Mouse (Mus musculus): ENCODE results near the gene Gstt3. TPM values are rescaled to one million over a fixed set of nuclear protein-coding genes. Genes with fewer than 3 reads are reported as not detected.

Gstt3 gene
- polyA plus RNA-seq, 1 experiment: 14.0 TPM

DNA sequence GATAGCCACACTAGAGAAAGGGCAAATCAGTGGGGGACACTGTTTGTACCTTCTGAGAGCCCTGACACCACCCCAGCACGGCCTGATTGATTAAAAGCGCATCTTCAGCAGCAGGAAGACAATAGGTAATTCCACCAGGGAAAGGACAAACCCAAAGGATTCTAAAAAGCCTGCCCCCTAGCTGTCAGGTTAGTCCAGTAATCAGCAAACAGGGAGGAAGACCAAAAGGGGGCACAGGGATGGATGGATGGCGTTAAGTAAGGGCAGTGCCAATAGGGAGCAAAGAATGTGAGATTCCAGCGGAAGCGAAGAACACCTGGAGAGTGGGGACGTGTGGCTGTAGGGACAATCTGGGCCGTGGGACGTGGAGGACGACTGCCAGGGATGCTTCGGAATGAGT, 37.4 kb upstream of the Gstt3 start:
- Histone ChIP-seq H3K27ac (ENCODE audit: insufficient read depth, low read length) (no peak overlapping the region), H3K4me1 (ENCODE audit: control insufficient read depth, insufficient read depth, low read length) (no peaks in the 10 kb centered on the region), H3K4me3 (ENCODE audit: insufficient read depth, low read length) (no peak overlapping the region)
- no peak for TF ChIP-seq CTCF (IDR thresholded peaks at IDR 0.05; ENCODE audit: borderline replicate concordance, insufficient read depth, low read length)
- TF ChIP-seq POLR2A (IDR thresholded peaks at IDR 0.05; ENCODE audit: low read depth, low read length): no peak

DNA sequence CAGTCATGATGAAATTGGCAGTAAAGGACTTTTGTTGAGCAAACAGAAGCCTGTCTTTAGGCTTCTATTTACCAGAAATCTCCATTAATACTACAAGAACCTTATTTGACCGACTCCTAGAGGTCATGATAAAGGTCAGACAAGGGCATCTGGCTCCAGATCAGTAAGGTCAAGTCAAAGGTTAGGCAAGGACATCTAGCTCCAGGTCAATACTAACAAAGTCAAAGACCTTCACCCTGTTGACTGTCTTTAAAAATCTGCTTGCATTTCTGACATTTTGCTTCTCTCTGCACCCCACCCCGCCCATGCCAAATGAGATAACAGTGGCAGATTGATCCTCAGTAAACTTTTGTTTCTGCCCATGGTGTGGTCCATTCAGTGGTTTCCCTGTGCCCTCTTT, 23.0 kb upstream of the Gstt3 start:
- TF ChIP-seq CTCF (IDR thresholded peaks at IDR 0.05; ENCODE audit: borderline replicate concordance, insufficient read depth, low read length) (no peak), POLR2A (IDR thresholded peaks at IDR 0.05; ENCODE audit: low read depth, low read length) (no peak)
- Histone ChIP-seq H3K27ac (ENCODE audit: insufficient read depth, low read length) (no peak overlapping the region), H3K4me1 (ENCODE audit: control insufficient read depth, insufficient read depth, low read length) (no peaks in the 10 kb centered on the region), H3K4me3 (ENCODE audit: insufficient read depth, low read length) (no peak overlapping the region)

DNA sequence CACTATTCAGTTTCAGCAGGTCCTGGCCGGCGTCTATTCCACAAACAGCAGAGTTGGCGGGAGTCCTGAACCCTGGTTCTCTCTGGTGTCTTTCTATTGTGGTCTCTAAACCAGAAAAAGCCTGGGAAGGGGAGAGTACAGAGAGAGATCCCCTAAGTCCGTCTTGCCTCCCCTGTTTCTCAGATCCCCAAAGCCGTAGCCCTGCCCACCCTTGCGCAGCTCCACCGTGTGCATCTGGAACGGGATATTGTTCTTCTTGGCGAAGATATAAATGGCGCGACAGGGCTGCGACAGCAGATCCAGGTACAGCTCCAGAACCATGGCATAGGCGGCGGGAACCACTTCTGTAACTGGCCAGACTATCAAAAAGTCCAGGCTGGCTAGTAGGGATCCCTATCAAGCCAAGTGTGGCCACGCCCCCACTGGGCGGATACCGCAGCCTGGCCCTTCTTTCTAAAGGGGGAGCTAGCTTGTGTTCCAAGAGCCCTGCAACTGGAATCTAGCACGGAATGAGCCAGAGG, 17.0 kb upstream of the Gstt3 start, which contains the start of gene Gstt1:
Gene Gstt1 (minus strand): TSS at position 409 of the 521 bp plus-strand sequence.
- TF ChIP-seq CTCF (IDR thresholded peaks at IDR 0.05; ENCODE audit: borderline replicate concordance, insufficient read depth, low read length): no peak
- peak; percentile 47; the same call in 1 of the 2 replicates for TF ChIP-seq POLR2A (IDR thresholded peaks at IDR 0.05; ENCODE audit: low read depth, low read length)
- Histone ChIP-seq H3K4me1 (ENCODE audit: control insufficient read depth, insufficient read depth, low read length) (peaks cover 8% of the 10 kb centered on the region), H3K27ac (ENCODE audit: insufficient read depth, low read length) (no peak within 1 kb of the TSS), H3K4me3 (ENCODE audit: insufficient read depth, low read length) (peak within 1 kb of the TSS; percentile 37)

DNA sequence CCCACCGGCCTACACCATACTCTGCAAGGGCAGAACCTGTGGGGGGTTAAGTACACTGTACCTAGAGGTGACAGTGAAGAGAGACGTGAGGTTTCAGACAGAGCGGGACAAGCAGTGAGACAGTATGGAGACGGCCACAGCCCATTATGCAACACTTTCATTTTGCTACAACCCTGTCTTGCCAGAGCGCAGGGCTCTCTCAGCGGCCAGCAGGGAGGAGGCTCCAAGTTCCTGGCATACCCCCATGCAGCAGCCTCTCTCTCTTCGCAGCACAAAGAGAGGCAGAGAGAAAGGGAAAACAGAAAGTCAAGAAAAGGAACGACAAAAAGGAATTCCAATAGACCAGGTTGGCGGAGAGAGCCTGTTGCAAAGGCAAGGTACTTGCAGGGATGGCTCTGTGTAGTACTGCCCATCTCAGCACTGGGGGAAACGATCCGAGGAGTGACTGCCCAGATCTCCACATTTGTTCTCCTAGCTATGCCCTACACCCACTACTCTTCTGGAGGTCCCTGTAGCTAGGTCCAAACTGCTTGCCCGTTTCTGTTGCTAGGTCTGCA, 16.5 kb upstream of the Gstt3 start:
- Histone ChIP-seq H3K4me1 (ENCODE audit: control insufficient read depth, insufficient read depth, low read length) (peaks cover 8% of the 10 kb centered on the region), H3K27ac (ENCODE audit: insufficient read depth, low read length) (no peak overlapping the region), H3K4me3 (ENCODE audit: insufficient read depth, low read length) (peak overlapping the region; percentile 37)
- no peak for TF ChIP-seq CTCF (IDR thresholded peaks at IDR 0.05; ENCODE audit: borderline replicate concordance, insufficient read depth, low read length)
- TF ChIP-seq POLR2A (IDR thresholded peaks at IDR 0.05; ENCODE audit: low read depth, low read length): 0 out of 2 replicates have a peak, but pooled peaks have one; percentile 28

DNA sequence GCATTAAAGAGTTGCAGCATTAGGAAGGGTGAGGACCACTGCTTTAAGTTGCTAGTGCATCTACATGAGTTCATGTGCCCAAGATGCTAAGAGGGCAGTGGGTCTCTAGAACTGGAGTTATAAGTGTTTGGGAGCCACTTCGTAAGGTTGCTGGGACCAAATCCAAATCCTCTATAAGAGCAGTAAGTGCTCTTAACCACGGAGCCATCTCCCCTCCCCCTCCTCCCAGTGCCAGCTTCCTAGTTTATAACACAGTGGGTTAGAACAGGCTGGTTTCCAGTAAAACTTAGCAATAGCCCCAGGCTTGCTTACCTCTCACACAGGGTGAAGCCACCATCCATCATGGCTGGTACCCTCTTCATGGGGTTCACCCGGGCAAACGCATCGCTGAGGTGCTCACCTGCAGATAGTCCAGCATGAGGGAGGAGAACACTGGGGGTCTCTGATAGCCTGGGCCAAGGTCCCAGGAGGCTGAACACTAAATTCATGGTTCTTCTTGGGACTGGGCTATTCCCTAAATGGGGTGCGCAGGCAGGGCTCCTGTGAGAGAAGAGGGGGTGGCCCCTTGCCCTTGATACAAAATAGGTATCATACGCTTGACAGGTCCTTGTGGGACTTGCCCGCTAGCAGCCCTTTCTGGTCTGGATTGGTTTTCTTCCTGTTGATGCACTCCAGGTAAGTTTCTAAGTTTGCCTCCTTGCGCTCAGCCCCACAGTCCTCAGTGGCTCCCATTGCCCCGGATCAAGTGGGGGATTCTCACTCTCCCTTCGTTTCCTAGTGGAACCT, 15.7 kb upstream of the Gstt3 start:
- H3K4me1 ChIP-seq (ENCODE audit: control insufficient read depth, insufficient read depth, low read length): peaks cover 8% of the 10 kb centered on the region
- H3K4me3 ChIP-seq (ENCODE audit: insufficient read depth, low read length): no peak overlapping the region
- no peak overlapping the region for H3K27ac ChIP-seq (ENCODE audit: insufficient read depth, low read length)
- no peak for TF ChIP-seq CTCF (IDR thresholded peaks at IDR 0.05; ENCODE audit: borderline replicate concordance, insufficient read depth, low read length)
- TF ChIP-seq POLR2A (IDR thresholded peaks at IDR 0.05; ENCODE audit: low read depth, low read length): no peak

DNA sequence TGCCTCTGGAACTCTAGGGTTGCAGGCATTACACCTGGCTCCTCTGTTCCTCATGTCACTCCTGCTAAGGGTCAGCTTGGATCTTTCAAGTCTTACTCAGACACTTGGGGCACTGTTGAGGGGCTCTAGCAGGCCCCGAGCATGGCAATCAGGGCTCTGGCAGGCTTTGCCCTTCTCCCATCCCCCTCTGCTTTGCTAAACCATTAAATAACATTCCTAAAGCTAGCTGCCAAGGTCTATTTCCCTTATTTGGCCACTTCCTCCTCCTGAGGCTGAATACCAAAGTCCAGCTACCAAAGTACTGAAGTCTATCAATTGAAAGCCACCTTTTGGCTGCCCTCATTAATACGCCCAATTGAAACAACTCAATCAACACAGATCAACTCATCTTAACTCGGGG, 13.7 kb upstream of the Gstt3 start:
- no peak for TF ChIP-seq POLR2A (IDR thresholded peaks at IDR 0.05; ENCODE audit: low read depth, low read length)
- no peak for TF ChIP-seq CTCF (IDR thresholded peaks at IDR 0.05; ENCODE audit: borderline replicate concordance, insufficient read depth, low read length)
- no peak overlapping the region for H3K27ac ChIP-seq (ENCODE audit: insufficient read depth, low read length)
- peaks cover 8% of the 10 kb centered on the region for H3K4me1 ChIP-seq (ENCODE audit: control insufficient read depth, insufficient read depth, low read length)
- H3K4me3 ChIP-seq (ENCODE audit: insufficient read depth, low read length): no peak overlapping the region

DNA sequence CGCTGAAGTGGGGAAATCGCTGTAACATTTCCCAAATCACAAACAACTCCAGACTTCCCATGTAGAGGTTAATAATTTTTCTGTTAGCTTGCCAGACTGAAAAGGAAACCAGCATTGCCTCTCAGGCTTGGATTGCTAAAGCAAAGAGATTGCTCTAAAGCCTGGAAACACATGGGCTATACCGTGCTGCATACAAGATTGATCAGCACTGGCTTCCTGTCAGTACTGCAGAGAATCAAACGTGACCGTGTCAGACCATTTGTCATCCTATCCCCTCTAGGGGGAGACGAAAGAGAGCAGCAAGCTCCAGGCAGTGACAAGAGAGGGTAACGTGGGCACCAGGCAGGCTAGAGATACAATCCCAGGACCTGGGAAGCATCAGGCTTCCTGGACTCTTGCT, 9.6 kb upstream of the Gstt3 start:
- Histone ChIP-seq H3K4me3 (ENCODE audit: insufficient read depth, low read length) (no peak overlapping the region), H3K27ac (ENCODE audit: insufficient read depth, low read length) (no peak overlapping the region), H3K4me1 (ENCODE audit: control insufficient read depth, insufficient read depth, low read length) (peaks cover 8% of the 10 kb centered on the region)
- TF ChIP-seq CTCF (IDR thresholded peaks at IDR 0.05; ENCODE audit: borderline replicate concordance, insufficient read depth, low read length) (no peak), POLR2A (IDR thresholded peaks at IDR 0.05; ENCODE audit: low read depth, low read length) (no peak)

DNA sequence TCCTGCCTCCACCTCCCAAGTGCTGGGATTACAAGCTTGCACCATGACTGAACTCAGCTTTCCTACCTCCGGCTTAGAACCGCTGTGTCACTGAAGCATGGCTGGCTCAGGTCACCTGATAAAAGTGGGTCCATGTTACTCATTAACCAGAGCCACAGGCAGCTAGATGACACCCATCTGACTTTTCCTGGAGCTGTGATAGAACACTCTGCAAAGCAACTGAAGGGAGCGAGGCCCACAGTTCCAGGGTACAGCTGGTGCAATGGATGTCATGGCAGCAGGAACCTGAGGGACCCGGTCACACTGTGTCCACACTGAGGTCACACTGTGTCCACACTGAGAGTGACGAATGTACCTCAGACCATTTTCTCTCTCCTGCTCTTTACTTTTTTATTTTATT, 8.6 kb upstream of the Gstt3 start:
- no peak overlapping the region for H3K27ac ChIP-seq (ENCODE audit: insufficient read depth, low read length)
- TF ChIP-seq POLR2A (IDR thresholded peaks at IDR 0.05; ENCODE audit: low read depth, low read length): no peak
- no peak for TF ChIP-seq CTCF (IDR thresholded peaks at IDR 0.05; ENCODE audit: borderline replicate concordance, insufficient read depth, low read length)
- peaks cover 2% of the 10 kb centered on the region for H3K4me1 ChIP-seq (ENCODE audit: control insufficient read depth, insufficient read depth, low read length)
- no peak overlapping the region for H3K4me3 ChIP-seq (ENCODE audit: insufficient read depth, low read length)

DNA sequence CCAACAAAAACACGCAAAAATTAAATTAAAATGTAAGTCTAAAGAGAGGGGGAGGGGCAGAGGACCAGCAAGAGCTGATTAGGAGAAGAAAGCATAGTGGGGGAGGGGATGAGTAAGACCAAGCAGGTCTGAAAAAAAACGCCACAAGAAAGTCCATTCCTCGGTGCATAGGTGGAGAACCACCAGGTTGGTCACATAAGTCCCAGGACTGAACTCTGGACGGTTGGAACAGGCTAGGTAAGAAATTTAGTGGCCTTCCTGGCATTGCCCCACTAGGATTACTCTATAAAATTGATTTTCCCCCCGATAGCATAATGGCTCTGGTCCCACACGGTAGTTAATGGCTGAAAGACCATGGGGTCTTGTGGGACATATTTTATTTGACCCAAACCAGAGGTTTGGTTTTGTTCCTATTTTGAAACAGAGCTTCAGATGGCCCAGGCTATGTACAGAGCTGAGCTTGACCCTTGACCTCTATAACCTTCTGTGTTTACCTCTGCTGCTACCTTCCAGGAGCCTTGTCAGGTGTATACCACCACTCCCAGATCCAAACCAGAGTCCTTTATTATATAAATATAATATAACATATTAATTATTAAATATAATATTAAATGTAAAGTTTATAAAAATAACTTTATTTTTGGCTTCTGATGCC, 8.0 kb upstream of the Gstt3 start:
- H3K27ac ChIP-seq (ENCODE audit: insufficient read depth, low read length): no peak overlapping the region
- no peak overlapping the region for H3K4me3 ChIP-seq (ENCODE audit: insufficient read depth, low read length)
- H3K4me1 ChIP-seq (ENCODE audit: control insufficient read depth, insufficient read depth, low read length): no peaks in the 10 kb centered on the region
- no peak for TF ChIP-seq POLR2A (IDR thresholded peaks at IDR 0.05; ENCODE audit: low read depth, low read length)
- TF ChIP-seq CTCF (IDR thresholded peaks at IDR 0.05; ENCODE audit: borderline replicate concordance, insufficient read depth, low read length): no peak
